Mouse (Mus musculus) heart, adult 18-20 months (tissue): Measurements from ENCODE around the gene Tbc1d2b. TPM values are rescaled to one million over a fixed set of nuclear protein-coding genes. Genes with fewer than 3 reads are reported as not detected.

ENCODE experiments used
- DNase-seq, 2 experiments: peaks; one replicate each; pipeline ENCODE4 v3.0.0; 2021 to 2022; ENCODE audit warnings: mixed read lengths in 1 of 2
- total RNA-seq, 2 experiments: library from RNA; stranded (reverse); gene quantifications; 2 replicates each; pipeline ENCODE4 v1.2.3; 2021

Tbc1d2b gene
- total RNA-seq, 2 experiments from 2014 or later: 8.3 to 10.1 TPM

GRCm38 (mm10) chr9:90265322-90266039 lies 5.1 kb downstream of the Tbc1d2b start:
- DNase-seq: no peak

GRCm38 (mm10) chr9:90263340-90263679 lies 7.3 kb downstream of the Tbc1d2b start:
- no peak for DNase-seq

- no peak for DNase-seq
These were observed 7.8 kb downstream of the Tbc1d2b start for GRCm38 (mm10) chr9:90262591-90263339.

GRCm38 (mm10) chr9:90262063-90262462 lies 8.5 kb downstream of the Tbc1d2b start:
- DNase-seq: no peak

- peak; percentile 49 to 68 for DNase-seq
These were observed 9.8 kb downstream of the Tbc1d2b start for GRCm38 (mm10) chr9:90260600-90261375.

GRCm38 (mm10) chr9:90260079-90260478 lies 10.5 kb downstream of the Tbc1d2b start:
- no peak for DNase-seq

- DNase-seq: no peak
These were observed 11.1 kb downstream of the Tbc1d2b start for GRCm38 (mm10) chr9:90259400-90259950.

- no peak for DNase-seq
These were observed 12.7 kb downstream of the Tbc1d2b start for GRCm38 (mm10) chr9:90257754-90258531.

- no peak for DNase-seq
These were observed 13.4 kb downstream of the Tbc1d2b start for GRCm38 (mm10) chr9:90257220-90257619.

- no peak for DNase-seq
These were observed 14.7 kb downstream of the Tbc1d2b start for GRCm38 (mm10) chr9:90255844-90256405.

- no peak for DNase-seq
These were observed 17.4 kb downstream of the Tbc1d2b start for GRCm38 (mm10) chr9:90253181-90253580.

- no peak for DNase-seq
These were observed 19.4 kb downstream of the Tbc1d2b start for GRCm38 (mm10) chr9:90250964-90251750.

- DNase-seq: no peak
These were observed 20.3 kb downstream of the Tbc1d2b start for GRCm38 (mm10) chr9:90250141-90250775.

GRCm38 (mm10) chr9:90249036-90249435 lies 21.6 kb downstream of the Tbc1d2b start:
- DNase-seq: no peak

- DNase-seq: no peak
These were observed 22.3 kb downstream of the Tbc1d2b start for GRCm38 (mm10) chr9:90248326-90248725.

- DNase-seq: no peak
These were observed 23.3 kb downstream of the Tbc1d2b start for GRCm38 (mm10) chr9:90247316-90247715.

GRCm38 (mm10) chr9:90245781-90246180 lies 24.8 kb downstream of the Tbc1d2b start:
- DNase-seq: no peak

- no peak for DNase-seq
These were observed 25.4 kb downstream of the Tbc1d2b start for GRCm38 (mm10) chr9:90245206-90245605.

- no peak for DNase-seq
These were observed 26.1 kb downstream of the Tbc1d2b start for GRCm38 (mm10) chr9:90244301-90245151.
